Mouse (Mus musculus) layer of hippocampus, adult 9-10 months (tissue): ENCODE measurements around the gene Crtac1.

Experiments
- DNase-seq: peaks from one replicate; pipeline ENCODE4 v3.0.0; 2022; ENCODE audit warnings: low spot score

The Crtac1 gene

DNA sequence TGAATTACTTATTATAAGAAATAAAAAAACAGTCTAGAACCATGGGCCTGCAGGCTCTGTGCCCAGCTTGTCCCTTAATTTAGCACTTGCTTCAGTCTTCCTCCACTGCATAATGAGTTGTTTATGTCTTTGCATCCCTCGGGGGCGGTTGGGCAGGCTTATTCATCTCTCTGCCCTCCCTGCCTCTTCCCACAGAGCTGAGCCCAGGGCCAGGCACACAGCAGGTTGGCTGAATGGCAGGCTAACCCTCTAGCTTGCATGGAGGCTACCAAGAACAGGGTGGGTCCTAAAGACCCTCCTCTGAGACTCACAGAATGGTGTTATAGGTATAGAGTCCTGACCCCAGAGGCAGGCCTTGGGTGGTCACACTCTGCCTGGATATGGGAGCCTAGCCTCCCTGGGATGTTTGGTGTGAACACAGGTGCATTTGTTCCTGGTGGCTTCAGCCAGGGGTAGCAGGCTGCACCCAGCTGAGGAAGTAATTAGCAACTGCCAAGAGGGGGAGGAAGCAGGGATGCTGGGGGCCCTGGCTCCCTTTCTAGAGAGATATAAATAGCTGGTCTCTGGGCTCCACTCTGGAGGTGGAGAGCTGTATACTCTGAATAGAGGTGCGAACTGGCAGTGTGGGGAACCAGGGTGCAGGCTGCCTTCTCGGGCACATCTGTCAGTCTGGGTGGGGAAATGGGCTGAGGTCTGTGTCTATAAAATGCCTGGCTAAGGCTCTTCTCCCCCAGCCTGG, 193.8 kb downstream of the Crtac1 start:
- DNase-seq = no peak
